Mouse (Mus musculus): ENCODE measurements around the gene Clic3. TPM values are rescaled to one million over a fixed set of nuclear protein-coding genes. Genes with fewer than 3 reads are reported as not detected.

Gene Clic3
- total RNA-seq, 1 experiment, result 1.5 TPM

DNA sequence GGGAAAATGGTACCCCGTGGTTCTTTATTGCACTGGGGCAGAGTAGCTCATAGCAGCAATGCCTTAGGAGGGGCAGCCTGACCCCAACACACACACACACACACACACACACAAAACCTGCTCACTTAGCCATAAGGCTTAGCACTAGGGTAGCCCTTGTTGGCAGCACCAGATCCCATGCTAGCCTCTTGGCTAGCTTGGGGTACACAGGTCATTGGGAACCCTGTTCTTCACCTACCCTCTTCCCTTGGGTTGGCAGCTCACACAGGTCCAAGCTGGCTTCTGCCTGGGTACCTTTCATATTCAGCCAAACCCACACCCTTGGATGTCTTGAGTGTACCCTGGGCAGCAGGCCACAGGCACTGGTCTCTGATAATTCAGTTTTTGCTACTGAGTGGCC, 48.4 kb downstream of the Clic3 start:
- Histone ChIP-seq H3K27ac (ENCODE audit: insufficient read depth, low read depth, low read length, poor library complexity, severe bottlenecking) (no peak overlapping the region), H3K36me3 (ENCODE audit: control insufficient read depth, insufficient read depth, low read length, poor library complexity, severe bottlenecking) (peaks cover 11% of the 10 kb centered on the region; the same call in 1 of the 2 replicates), H3K9ac (ENCODE audit: insufficient read depth, low read depth, low read length, poor library complexity, severe bottlenecking) (no peak overlapping the region), H3K4me1 (ENCODE audit: control insufficient read depth in 2 of 2, insufficient read depth in 2 of 2, low read length in 2 of 2, poor library complexity in 1 of 2) (peaks cover 0 to 8% of the 10 kb centered on the region in 2 experiments; a peak in 1 of 4 replicates), H3K4me3 (ENCODE audit: insufficient read depth in 1 of 2, low read depth in 1 of 2, low read length in 2 of 2, poor library complexity in 1 of 2, severe bottlenecking in 1 of 2) (no peak overlapping the region), H3K9me3 (ENCODE audit: control insufficient read depth, insufficient read depth, low read depth, low read length) (no peaks in the 10 kb centered on the region)
- DNase-seq (ENCODE audit: low read depth, low spot score), result no peak
- no peak for TF ChIP-seq CHD2 (IDR thresholded peaks at IDR 0.05; ENCODE audit: low read depth, low read length)
- no peak for TF ChIP-seq HCFC1 (IDR thresholded peaks at IDR 0.05; ENCODE audit: borderline replicate concordance, insufficient read depth, low read length)
- TF ChIP-seq MAFK (IDR thresholded peaks at IDR 0.05; ENCODE audit: insufficient read depth, low read depth, low read length), result no peak
- no peak for TF ChIP-seq ZC3H11A (IDR thresholded peaks at IDR 0.05; ENCODE audit: borderline replicate concordance, low read depth, low read length)
- no peak for TF ChIP-seq ZNF384 (IDR thresholded peaks at IDR 0.05; ENCODE audit: low read depth, low read length)
- in situ Hi-C loops (cut with MboI; ENCODE audit: low sequenced_read_pairs in 2 of 2, unreplicated experiment in 2 of 2), result no loop called here

GRCm38 (mm10) chr2:25505860-25506259, 49.2 kb downstream of the Clic3 start:
- H3K9me3 ChIP-seq (ENCODE audit: control insufficient read depth, insufficient read depth, low read depth, low read length), result no peaks in the 10 kb centered on the region
- peaks cover 11% of the 10 kb centered on the region; the same call in 1 of the 2 replicates for H3K36me3 ChIP-seq (ENCODE audit: control insufficient read depth, insufficient read depth, low read length, poor library complexity, severe bottlenecking)
- in situ Hi-C loops (cut with MboI; ENCODE audit: low sequenced_read_pairs in 2 of 2, unreplicated experiment in 2 of 2), result no loop called here
- no peak for DNase-seq (ENCODE audit: low read depth, low spot score)
- TF ChIP-seq MAFK (IDR thresholded peaks at IDR 0.05; ENCODE audit: insufficient read depth, low read depth, low read length), result no peak
- TF ChIP-seq HCFC1 (IDR thresholded peaks at IDR 0.05; ENCODE audit: borderline replicate concordance, insufficient read depth, low read length), result no peak
- no peak for TF ChIP-seq ZNF384 (IDR thresholded peaks at IDR 0.05; ENCODE audit: low read depth, low read length)
- no peak for TF ChIP-seq ZC3H11A (IDR thresholded peaks at IDR 0.05; ENCODE audit: borderline replicate concordance, low read depth, low read length)
- no peak for TF ChIP-seq CHD2 (IDR thresholded peaks at IDR 0.05; ENCODE audit: low read depth, low read length)
- H3K9ac ChIP-seq (ENCODE audit: insufficient read depth, low read depth, low read length, poor library complexity, severe bottlenecking), result no peak overlapping the region
- H3K4me1 ChIP-seq (ENCODE audit: control insufficient read depth in 2 of 2, insufficient read depth in 2 of 2, low read length in 2 of 2, poor library complexity in 1 of 2), result peaks cover 0 to 6% of the 10 kb centered on the region in 2 experiments; a peak in 1 of 4 replicates
- H3K27ac ChIP-seq (ENCODE audit: insufficient read depth, low read depth, low read length, poor library complexity, severe bottlenecking), result no peak overlapping the region
- H3K4me3 ChIP-seq (ENCODE audit: insufficient read depth in 1 of 2, low read depth in 1 of 2, low read length in 2 of 2, poor library complexity in 1 of 2, severe bottlenecking in 1 of 2), result no peak overlapping the region

DNA sequence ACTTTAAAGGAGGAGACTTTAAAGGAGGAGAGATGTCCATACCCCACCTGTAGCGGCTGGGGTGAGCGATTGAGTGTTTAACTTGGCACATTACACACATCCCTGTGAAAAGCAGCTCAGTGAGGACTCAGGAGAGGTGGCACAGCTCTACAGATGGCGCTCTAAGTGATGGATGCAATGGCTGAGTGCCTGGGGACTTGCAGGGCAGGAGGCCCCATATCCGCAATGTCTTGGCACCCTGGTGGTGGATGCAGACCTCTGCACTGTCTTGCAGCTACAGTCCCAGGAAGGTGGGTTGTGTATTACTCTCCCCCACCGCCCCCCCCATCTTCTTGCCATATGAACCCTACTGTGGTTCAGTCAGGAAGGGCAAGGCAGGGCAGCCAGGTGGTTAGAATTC, 50.3 kb downstream of the Clic3 start:
- TF ChIP-seq CHD2 (IDR thresholded peaks at IDR 0.05; ENCODE audit: low read depth, low read length) (no peak), ZNF384 (IDR thresholded peaks at IDR 0.05; ENCODE audit: low read depth, low read length) (no peak), ZC3H11A (IDR thresholded peaks at IDR 0.05; ENCODE audit: borderline replicate concordance, low read depth, low read length) (no peak), MAFK (IDR thresholded peaks at IDR 0.05; ENCODE audit: insufficient read depth, low read depth, low read length) (no peak), HCFC1 (IDR thresholded peaks at IDR 0.05; ENCODE audit: borderline replicate concordance, insufficient read depth, low read length) (no peak)
- DNase-seq (ENCODE audit: low read depth, low spot score), result no peak
- Histone ChIP-seq H3K4me3 (ENCODE audit: insufficient read depth in 1 of 2, low read depth in 1 of 2, low read length in 2 of 2, poor library complexity in 1 of 2, severe bottlenecking in 1 of 2) (no peak overlapping the region), H3K4me1 (ENCODE audit: control insufficient read depth in 2 of 2, insufficient read depth in 2 of 2, low read length in 2 of 2, poor library complexity in 1 of 2) (peaks cover 0 to 5% of the 10 kb centered on the region in 2 experiments; a peak in 1 of 4 replicates), H3K36me3 (ENCODE audit: control insufficient read depth, insufficient read depth, low read length, poor library complexity, severe bottlenecking) (peaks cover 11% of the 10 kb centered on the region; the same call in 1 of the 2 replicates), H3K9me3 (ENCODE audit: control insufficient read depth, insufficient read depth, low read depth, low read length) (no peaks in the 10 kb centered on the region), H3K9ac (ENCODE audit: insufficient read depth, low read depth, low read length, poor library complexity, severe bottlenecking) (no peak overlapping the region), H3K27ac (ENCODE audit: insufficient read depth, low read depth, low read length, poor library complexity, severe bottlenecking) (no peak overlapping the region)
- in situ Hi-C loops (cut with MboI; ENCODE audit: low sequenced_read_pairs in 2 of 2, unreplicated experiment in 2 of 2), result no loop called here

Other genes starting within 250 kb of the Clic3 start
- 50.9 and 60.9 TPM in 2 replicates for gene Nelfb, start 245.3 kb upstream of the Clic3 start, total RNA-seq (2012; rRNA removed)
- 0.45 and 1.1 TPM in 2 replicates for gene Stpg3, start 242.2 kb upstream of the Clic3 start, total RNA-seq (2012; rRNA removed)
- gene Fam166a, start 238.1 kb upstream of the Clic3 start, total RNA-seq (2012; rRNA removed), result 0.49 and 0.74 TPM in 2 replicates
- gene Tubb4b, start 232.1 kb upstream of the Clic3 start, total RNA-seq (2012; rRNA removed), result 745 and 819 TPM in 2 replicates
- gene Slc34a3, start 222.5 kb upstream of the Clic3 start, total RNA-seq (2012; rRNA removed), result 0.67 and 1.8 TPM in 2 replicates
- gene Rnf224, start 220.1 kb upstream of the Clic3 start, total RNA-seq (2012; rRNA removed), result 0.18 and 0.21 TPM in 2 replicates
- gene Rnf208, start 214.6 kb upstream of the Clic3 start, total RNA-seq (2012; rRNA removed), result 4.8 and 6.1 TPM in 2 replicates
- gene Cysrt1, start 214.4 kb upstream of the Clic3 start, total RNA-seq (2012; rRNA removed), result 0.58 and 0.63 TPM in 2 replicates
- gene AL732309.1, start 210.0 kb upstream of the Clic3 start, total RNA-seq (2012; rRNA removed), result 14.5 and 32.9 TPM in 2 replicates
- gene Tmem203, start 201.4 kb upstream of the Clic3 start, total RNA-seq (2012; rRNA removed), result 20.2 and 27.8 TPM in 2 replicates
- gene Tprn, start 194.2 kb upstream of the Clic3 start, total RNA-seq (2012; rRNA removed), result 21.6 and 31.4 TPM in 2 replicates
- gene Ssna1, start 184.4 kb upstream of the Clic3 start, total RNA-seq (2012; rRNA removed), result 52.4 and 70.6 TPM in 2 replicates
- 25.2 and 30.8 TPM in 2 replicates for gene Anapc2, start 184.4 kb upstream of the Clic3 start, total RNA-seq (2012; rRNA removed)
- not detected in 2 replicates for gene Tmem210, start 168.7 kb upstream of the Clic3 start, total RNA-seq (2012; rRNA removed)
- gene Lrrc26, start 166.9 kb upstream of the Clic3 start, total RNA-seq (2012; rRNA removed), result 0.21 TPM in 1 of 2 replicates, not detected in the other
- gene Grin1, start 137.7 kb upstream of the Clic3 start, total RNA-seq (2012; rRNA removed), result 2.5 and 8.3 TPM in 2 replicates
- gene Man1b1, start 124.5 kb upstream of the Clic3 start, total RNA-seq (2012; rRNA removed), result 73.0 and 100 TPM in 2 replicates
- gene Dpp7, start 100.5 kb upstream of the Clic3 start, total RNA-seq (2012; rRNA removed), result 60.2 and 141 TPM in 2 replicates
- 18.7 and 22.0 TPM in 2 replicates for gene Uap1l1, start 91.2 kb upstream of the Clic3 start, total RNA-seq (2012; rRNA removed)
- 34.4 and 53.8 TPM in 2 replicates for gene Sapcd2, start 84.5 kb upstream of the Clic3 start, total RNA-seq (2012; rRNA removed)
- 0.76 and 2.4 TPM in 2 replicates for gene Entpd2, start 61.0 kb upstream of the Clic3 start, total RNA-seq (2012; rRNA removed)
- gene Npdc1, start 57.5 kb upstream of the Clic3 start, total RNA-seq (2012; rRNA removed), result 28.3 and 43.8 TPM in 2 replicates
- 0.37 TPM in 1 of 2 replicates, not detected in the other for gene Fut7, start 33.6 kb upstream of the Clic3 start, total RNA-seq (2012; rRNA removed)
- gene Abca2, start 28.1 kb upstream of the Clic3 start, total RNA-seq (2012; rRNA removed), result 12.6 and 21.9 TPM in 2 replicates
- gene Paxx, start 4.3 kb downstream of the Clic3 start, total RNA-seq (2012; rRNA removed), result 4.8 and 7.2 TPM in 2 replicates
- 0.98 and 1.3 TPM in 2 replicates for gene Ptgds, start 13.2 kb downstream of the Clic3 start, total RNA-seq (2012; rRNA removed)
- not detected in 2 replicates for gene Lcn12, start 37.1 kb downstream of the Clic3 start, total RNA-seq (2012; rRNA removed)
- 24.5 and 33.3 TPM in 2 replicates for gene Fbxw5, start 43.9 kb downstream of the Clic3 start, total RNA-seq (2012; rRNA removed)
- 2.1 and 4.7 TPM in 2 replicates for gene C8g, start 44.9 kb downstream of the Clic3 start, total RNA-seq (2012; rRNA removed)
- gene Traf2, start 90.1 kb downstream of the Clic3 start, total RNA-seq (2012; rRNA removed), result 7.9 and 9.1 TPM in 2 replicates
- gene Edf1, start 101.0 kb downstream of the Clic3 start, total RNA-seq (2012; rRNA removed), result 142 and 179 TPM in 2 replicates
- gene Mamdc4, start 118.0 kb downstream of the Clic3 start, total RNA-seq (2012; rRNA removed), result 4.1 and 9.7 TPM in 2 replicates
- 29.9 and 39.4 TPM in 2 replicates for gene Phpt1, start 118.4 kb downstream of the Clic3 start, total RNA-seq (2012; rRNA removed)
- gene Ajm1, start 124.9 kb downstream of the Clic3 start, total RNA-seq (2012; rRNA removed), result 0.36 and 1.2 TPM in 2 replicates
- 45.8 and 62.1 TPM in 2 replicates for gene Rabl6, start 151.7 kb downstream of the Clic3 start, total RNA-seq (2012; rRNA removed)
- 0.04 TPM in 1 of 2 replicates, not detected in the other for gene Ccdc183, start 160.8 kb downstream of the Clic3 start, total RNA-seq (2012; rRNA removed)
- 6.7 and 10.9 TPM in 2 replicates for gene Tmem141, start 165.2 kb downstream of the Clic3 start, total RNA-seq (2012; rRNA removed)
- gene Fcna, start 171.2 kb downstream of the Clic3 start, total RNA-seq (2012; rRNA removed), result not detected in 2 replicates
- gene Lcn8, start 196.3 kb downstream of the Clic3 start, total RNA-seq (2012; rRNA removed), result not detected in 2 replicates
- gene Lcn5, start 201.1 kb downstream of the Clic3 start, total RNA-seq (2012; rRNA removed), result not detected in 2 replicates
- gene Lcn6, start 219.9 kb downstream of the Clic3 start, total RNA-seq (2012; rRNA removed), result not detected in 2 replicates
- gene Lcn10, start 225.9 kb downstream of the Clic3 start, total RNA-seq (2012; rRNA removed), result not detected in 2 replicates
- not detected in 2 replicates for gene Obp2a, start 243.2 kb downstream of the Clic3 start, total RNA-seq (2012; rRNA removed)
- 8.2 and 13.0 TPM in 2 replicates for gene Bmyc, start 249.9 kb downstream of the Clic3 start, total RNA-seq (2012; rRNA removed)

All from ES-E14 (cell line).